Comparison of ENCODE assay signal across 20 mouse cellular contexts in genomic region chr11:8500855-8501254, GRCm38 (mm10).
DNase-seq lines count a peak whose midpoint lies in the region; ATAC-seq lines count a peak whose summit lies in the region.
"Had no signal": no experiment of that assay in that cellular context is flagged by ENCODE, and none has a peak within 500 bp of the region (broad histone marks: within the 10 kb centered on the region; RNA-seq: fewer than 3 reads in every experiment).

No protein-coding gene starts in this region.

- no peaks in the 10 kb centered on the region for H3K27me3 ChIP-seq in heart, embryonic 14.5 days (ENCODE audit: control insufficient read depth, insufficient read depth, low read length)
- H3K27me3 ChIP-seq in lung, embryonic 15.5 days, result no peaks in the 10 kb centered on the region
- H3K27me3 ChIP-seq: embryonic facial prominence, embryonic 12.5 days; forebrain, embryonic 13.5 days; hindbrain, embryonic 12.5 days; kidney, embryonic 15.5 days; limb, embryonic 13.5 days; liver, embryonic 13.5 days; midbrain, embryonic 12.5 days; neural tube, embryonic 12.5 days had no signal

- WGBS in heart, embryonic 14.5 days, result 13% methylated on average over 6 of the region's 6 CpGs
- 42% methylated on average over 6 of the region's 6 CpGs for WGBS in lung, embryonic 15.5 days

- H3K4me1 ChIP-seq in heart, embryonic 14.5 days (ENCODE audit: control insufficient read depth in 2 of 2, insufficient read depth in 2 of 2, low read length in 2 of 2), result peaks cover 50 to 77% of the 10 kb centered on the region in 2 experiments
- H3K4me1 ChIP-seq in lung, embryonic 15.5 days, result peaks cover 81% of the 10 kb centered on the region
- H3K4me1 ChIP-seq: midbrain, embryonic 12.5 days; neural tube, embryonic 12.5 days had no signal

- ATAC-seq in heart, embryonic 14.5 days (ENCODE audit: insufficient number of reproducible peaks, insufficient read depth, low FRiP score, low read depth), result peak; percentile 62
- peak; percentile 70 for ATAC-seq in lung, embryonic 15.5 days (ENCODE audit: borderline replicate concordance, extremely low read depth, low FRiP score, low TSS enrichment)
- ATAC-seq: forebrain, embryonic 13.5 days; inflammation-experienced regulatory T-cells, adult 6 months had no signal

- H3K4me3 ChIP-seq in heart, embryonic 14.5 days (ENCODE audit: control insufficient read depth in 1 of 2, insufficient read depth in 1 of 2, low read depth in 1 of 2, low read length in 2 of 2), result no peak overlapping the region
- H3K4me3 ChIP-seq in lung, embryonic 15.5 days, result no peak overlapping the region
- H3K4me3 ChIP-seq: embryonic facial prominence, embryonic 12.5 days; erythroblast, embryonic 14.5 days; forebrain, embryonic 13.5 days; hindbrain, embryonic 12.5 days; kidney, embryonic 15.5 days; limb, embryonic 13.5 days; liver, embryonic 13.5 days; midbrain, embryonic 12.5 days; neural tube, embryonic 12.5 days had no signal

- H3K4me2 ChIP-seq in heart, embryonic 14.5 days (ENCODE audit: low read length), result peak overlapping the region; percentile 44
- peak overlapping the region; percentile 42 for H3K4me2 ChIP-seq in lung, embryonic 15.5 days
- H3K4me2 ChIP-seq: embryonic facial prominence, embryonic 12.5 days; forebrain, embryonic 13.5 days; hindbrain, embryonic 12.5 days; kidney, embryonic 15.5 days; limb, embryonic 13.5 days; liver, embryonic 13.5 days; midbrain, embryonic 12.5 days; neural tube, embryonic 12.5 days had no signal

- DNase-seq in heart, adult 8-10 months (ENCODE audit: low spot score), result no peak
- DNase-seq in heart, postnatal 4 days, result peak; percentile 36
- DNase-seq in lung, postnatal 4 days, result peak; percentile 60 to 77
- no peak for DNase-seq in thymus, postnatal 25 days
- DNase-seq in cerebellum, adult 9-11 months, result no peak
- DNase-seq in adrenal gland, adult 8-10 months, result no peak
- DNase-seq: cerebellum, adult 8-10 months; gastrocnemius, postnatal 14 days; liver, embryonic 13.5 days had no signal

- H3K9me3 ChIP-seq in heart, embryonic 14.5 days (ENCODE audit: control insufficient read depth, low read length), result no peaks in the 10 kb centered on the region
- no peaks in the 10 kb centered on the region for H3K9me3 ChIP-seq in lung, embryonic 15.5 days
- H3K9me3 ChIP-seq: embryonic facial prominence, embryonic 12.5 days; forebrain, embryonic 13.5 days; hindbrain, embryonic 12.5 days; kidney, embryonic 15.5 days; limb, embryonic 13.5 days; liver, embryonic 13.5 days; midbrain, embryonic 12.5 days; neural tube, embryonic 12.5 days had no signal

- no peak overlapping the region for H3K9ac ChIP-seq in heart, embryonic 14.5 days (ENCODE audit: low read length)
- no peak overlapping the region for H3K9ac ChIP-seq in lung, embryonic 15.5 days
- H3K9ac ChIP-seq: embryonic facial prominence, embryonic 12.5 days; forebrain, embryonic 13.5 days; hindbrain, embryonic 12.5 days; kidney, embryonic 15.5 days; limb, embryonic 13.5 days; liver, embryonic 13.5 days; midbrain, embryonic 12.5 days; neural tube, embryonic 12.5 days had no signal

- H3K27ac ChIP-seq in heart, embryonic 14.5 days (replicated peaks in 1 of 2; ENCODE audit: control insufficient read depth in 1 of 2, insufficient read depth in 1 of 2, low read depth in 2 of 2, low read length in 2 of 2), result peak overlapping the region; percentile 82 to 87
- H3K27ac ChIP-seq in lung, embryonic 15.5 days, result peak overlapping the region; percentile 81
- H3K27ac ChIP-seq: embryonic facial prominence, embryonic 12.5 days; forebrain, embryonic 13.5 days; hindbrain, embryonic 12.5 days; kidney, embryonic 15.5 days; limb, embryonic 13.5 days; liver, embryonic 13.5 days; midbrain, embryonic 12.5 days; neural tube, embryonic 12.5 days had no signal

- peaks cover 4% of the 10 kb centered on the region; the same call in 1 of the 2 replicates for H3K36me3 ChIP-seq in heart, embryonic 14.5 days (ENCODE audit: control insufficient read depth, insufficient read depth, low read length)
- H3K36me3 ChIP-seq in lung, embryonic 15.5 days, result peaks cover 6% of the 10 kb centered on the region; the same call in 1 of the 2 replicates
- H3K36me3 ChIP-seq: hindbrain, embryonic 12.5 days; liver, embryonic 13.5 days; midbrain, embryonic 12.5 days; neural tube, embryonic 12.5 days had no signal

Comparison
In these comparisons a context has a peak if more than half of its experiments do, and no peak if none do; other contexts are left out.
1. DNase-seq: peak in heart, postnatal 4 days (single experiment) and lung, postnatal 4 days (2 of 2); none in heart, adult 8-10 months (single experiment), thymus, postnatal 25 days (single experiment), cerebellum, adult 9-11 months (single experiment) and adrenal gland, adult 8-10 months (single experiment).